Mouse (Mus musculus) spleen, adult 2 months (tissue): Measurements from ENCODE around the gene Tnfrsf19. TPM values are rescaled to one million over a fixed set of nuclear protein-coding genes. Genes with fewer than 3 reads are reported as not detected.

Source experiments
- DNase-seq, 2 experiments: peaks; one replicate each; pipeline versions ENCODE4 v3.0.0 to v3.0.0-alpha.2; 2012 to 2021; ENCODE audit warnings: low spot score in 2 of 2, low read depth in 1 of 2
- H3K27ac ChIP-seq: fragments of 200-500 bp; 2 replicates; pipeline ENCODE4 v1.5.1; 2012; ENCODE audit warnings: low read length, inconsistent platforms; ENCODE audit not compliant: insufficient read depth
- H3K27me3 ChIP-seq: fragments of 200-500 bp; 2 replicates; pipeline ENCODE4 v1.6.1; 2012; ENCODE audit warnings: mild to moderate bottlenecking, moderate library complexity, low read length, inconsistent platforms; ENCODE audit not compliant: control insufficient read depth, insufficient read depth
- H3K36me3 ChIP-seq: fragments of 200-500 bp; 2 replicates; pipeline ENCODE4 v1.6.1; 2012; ENCODE audit warnings: mild to moderate bottlenecking, low read length, inconsistent platforms; ENCODE audit not compliant: control insufficient read depth, insufficient read depth
- H3K4me1 ChIP-seq: fragments of 200-500 bp; 2 replicates; pipeline ENCODE4 v1.6.1; 2011; ENCODE audit warnings: inconsistent platforms; ENCODE audit not compliant: control insufficient read depth, insufficient read depth, insufficient read length
- H3K4me3 ChIP-seq: fragments of 200-500 bp; 2 replicates; pipeline ENCODE4 v1.5.1; 2011; ENCODE audit warnings: mild to moderate bottlenecking, inconsistent platforms; ENCODE audit not compliant: insufficient read depth, insufficient read length; ENCODE audit errors: extremely low read depth
- CTCF ChIP-seq: fragments of 200-500 bp; IDR thresholded peaks from 2 replicates; pipeline ENCODE4 v1.5.1; 2011; ENCODE audit warnings: mild to moderate bottlenecking, inconsistent platforms; ENCODE audit not compliant: insufficient read depth, insufficient read length, insufficient replicate concordance; ENCODE audit errors: extremely low read depth
- POLR2A ChIP-seq: fragments of 200-500 bp; IDR thresholded peaks from 2 replicates; pipeline ENCODE4 v1.6.1; 2011; ENCODE audit warnings: low read depth, low read length, inconsistent platforms
- WGBS: fragments of 180-500 bp; shearing (Covaris S2); methylation state at CpG from one replicate; pipeline ENCODE4 v1.1.7; 2018; 5-methylcytosine and 5-hydroxymethylcytosine counted together
- polyA plus RNA-seq: library from polyadenylated mRNA; depleted of rRNA; stranded (reverse); fragments of >200 nt; gene quantifications from 2 replicates; pipeline ENCODE4 v1.2.3, GENCODE M21; 2012

Tnfrsf19 gene
- polyA plus RNA-seq, 1 experiment, result 1.2 TPM

DNA sequence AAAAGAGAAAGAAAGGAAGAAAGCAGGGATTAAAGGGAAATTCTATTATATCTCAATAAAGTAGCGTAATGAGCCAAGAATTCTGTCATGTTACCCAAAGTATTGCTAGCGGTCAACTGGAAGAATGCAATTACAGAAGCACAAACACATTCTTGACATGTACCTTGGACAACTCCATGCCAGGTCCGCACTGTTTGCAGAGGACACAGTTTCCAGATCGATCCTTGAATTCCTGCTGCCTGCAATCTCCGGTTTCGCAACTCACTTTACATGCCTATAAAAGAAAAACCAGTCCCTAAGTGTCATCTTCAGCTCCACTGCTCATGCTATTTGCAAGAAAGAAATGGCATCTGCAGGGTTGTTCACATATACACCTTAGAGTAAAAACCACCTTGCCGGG, 22.3 kb downstream of the Tnfrsf19 start:
- TF ChIP-seq POLR2A, result no peak
- no peak for TF ChIP-seq CTCF
- H3K27ac ChIP-seq, result no peak overlapping the region
- no peak for DNase-seq
- H3K27me3 ChIP-seq, result no peaks in the 10 kb centered on the region
- WGBS, result 96% methylated on average over 7 of the region's 7 CpGs
- no peak overlapping the region for H3K4me3 ChIP-seq
- no peaks in the 10 kb centered on the region for H3K4me1 ChIP-seq
- H3K36me3 ChIP-seq, result no peaks in the 10 kb centered on the region

DNA sequence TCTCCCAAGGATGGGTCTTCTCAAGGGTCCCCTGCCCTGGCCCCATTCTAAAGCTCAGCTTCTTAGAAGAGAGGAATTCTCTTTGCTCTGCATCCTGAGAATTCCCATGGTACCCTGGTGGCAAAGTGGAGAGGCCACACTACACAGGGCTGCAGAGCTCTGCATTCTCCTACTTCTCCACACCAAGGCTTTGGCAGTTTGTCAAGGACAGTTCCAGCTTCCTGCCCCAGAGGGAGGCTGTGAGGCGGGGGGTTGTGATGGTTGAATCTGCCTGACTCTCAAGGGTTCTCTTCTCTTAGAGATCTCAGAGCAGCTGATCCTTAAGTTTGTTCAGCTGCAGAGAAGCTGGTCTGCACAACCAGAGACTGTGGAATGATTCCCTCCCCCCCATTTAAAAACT, 23.9 kb downstream of the Tnfrsf19 start:
- Histone ChIP-seq H3K4me1 (no peaks in the 10 kb centered on the region), H3K4me3 (no peak overlapping the region), H3K27me3 (no peaks in the 10 kb centered on the region), H3K36me3 (no peaks in the 10 kb centered on the region), H3K27ac (no peak overlapping the region)
- no peak for DNase-seq
- no peak for TF ChIP-seq CTCF
- TF ChIP-seq POLR2A, result no peak
- WGBS, result 55% methylated on average over 1 of the region's 1 CpGs

DNA sequence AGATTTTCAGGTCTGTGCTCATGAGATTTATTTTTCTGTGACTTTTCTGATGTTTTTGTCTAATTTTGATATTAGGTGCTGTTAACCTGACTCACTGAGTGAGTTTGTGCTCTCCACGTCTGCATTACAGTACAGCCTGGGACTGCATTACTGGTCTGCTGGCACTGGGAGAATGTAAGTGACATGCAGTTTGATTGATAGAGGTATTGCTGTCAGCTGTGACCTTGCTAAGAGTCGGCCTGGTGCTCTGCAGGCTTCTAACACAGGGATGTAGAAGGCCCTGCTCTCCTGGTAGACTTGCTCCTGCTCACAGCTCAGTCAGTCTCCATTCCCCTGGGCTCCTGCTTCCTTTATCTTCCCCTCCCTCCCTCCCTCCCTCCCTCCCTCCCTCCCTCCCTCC, 25.3 kb downstream of the Tnfrsf19 start:
- Histone ChIP-seq H3K27ac (no peak overlapping the region), H3K36me3 (no peaks in the 10 kb centered on the region), H3K4me3 (no peak overlapping the region), H3K27me3 (no peaks in the 10 kb centered on the region), H3K4me1 (no peaks in the 10 kb centered on the region)
- no peak for DNase-seq
- 65% methylated on average over 2 of the region's 2 CpGs for WGBS
- TF ChIP-seq POLR2A (no peak), CTCF (no peak)

DNA sequence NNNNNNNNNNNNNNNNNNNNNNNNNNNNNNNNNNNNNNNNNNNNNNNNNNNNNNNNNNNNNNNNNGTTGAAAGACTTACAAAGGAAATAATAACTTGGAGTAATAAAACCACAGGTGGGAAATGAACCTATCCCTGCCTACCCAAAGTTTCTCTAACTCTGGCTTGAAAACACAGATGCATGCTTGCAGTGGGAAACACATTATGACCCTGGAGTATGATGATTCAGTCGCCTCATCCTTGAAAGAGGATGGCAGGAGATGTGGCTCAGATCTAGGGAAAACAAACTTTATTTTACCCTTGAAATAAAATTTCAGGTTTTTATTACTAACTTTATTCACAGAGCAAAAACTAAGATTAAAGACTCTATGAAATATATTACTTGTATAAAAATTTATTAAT, 26.4 kb downstream of the Tnfrsf19 start:
- Histone ChIP-seq H3K27me3 (no peaks in the 10 kb centered on the region), H3K36me3 (no peaks in the 10 kb centered on the region), H3K4me3 (no peak overlapping the region), H3K27ac (no peak overlapping the region), H3K4me1 (no peaks in the 10 kb centered on the region)
- no peak for TF ChIP-seq POLR2A
- no peak for TF ChIP-seq CTCF
- no peak for DNase-seq
- 94% methylated on average over 1 of the region's 1 CpGs for WGBS

DNA sequence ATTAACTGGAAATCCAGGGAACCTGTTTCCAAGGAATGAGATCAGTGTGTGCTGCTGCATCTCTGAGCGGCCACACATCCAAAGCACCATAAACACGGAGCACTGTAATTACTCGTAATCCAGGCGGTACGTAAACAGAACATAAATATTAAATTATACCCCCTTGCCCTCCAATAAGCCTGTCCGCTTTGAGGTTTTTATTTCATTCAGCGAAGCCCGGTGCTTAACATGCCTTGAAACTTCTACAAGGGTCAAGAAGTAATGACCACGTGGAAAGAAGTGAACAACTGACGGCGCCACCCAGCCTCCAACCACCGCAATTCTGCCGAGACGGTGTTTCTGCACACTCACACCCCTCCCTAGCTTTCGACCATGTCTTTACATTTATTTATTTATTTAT, 31.7 kb downstream of the Tnfrsf19 start:
- Histone ChIP-seq H3K4me1 (no peaks in the 10 kb centered on the region; the same call in 1 of the 2 replicates), H3K36me3 (no peaks in the 10 kb centered on the region), H3K27ac (no peak overlapping the region), H3K4me3 (no peak overlapping the region), H3K27me3 (no peaks in the 10 kb centered on the region)
- WGBS, result 95% methylated on average over 15 of the region's 15 CpGs
- DNase-seq, result no peak
- TF ChIP-seq POLR2A, result no peak

DNA sequence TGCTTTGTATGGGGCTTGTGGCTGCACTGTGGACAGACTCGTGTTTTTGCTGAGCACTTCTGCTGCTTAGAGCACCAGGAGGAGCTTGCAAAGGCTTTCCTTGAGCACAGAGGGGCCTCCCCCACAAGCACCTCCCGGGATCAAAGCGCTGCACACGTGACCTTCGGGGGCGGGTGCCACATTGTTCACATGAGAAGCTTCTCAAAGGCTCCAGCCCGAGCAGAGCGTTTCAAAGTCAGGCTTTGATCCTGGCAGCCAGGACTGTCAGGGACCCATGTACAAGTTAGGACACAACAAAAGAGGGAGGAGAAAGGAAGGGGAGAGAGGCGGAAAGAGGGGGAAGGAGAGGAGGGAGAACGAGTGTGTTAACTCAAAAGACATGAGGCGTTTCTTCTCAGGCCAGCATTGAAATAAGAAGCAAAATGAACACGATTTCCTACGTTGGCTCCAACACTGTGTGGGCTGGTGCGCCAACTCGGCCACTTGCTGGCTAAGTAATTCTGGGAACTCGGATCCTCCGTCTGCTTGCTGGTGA, 33.8 kb downstream of the Tnfrsf19 start:
- 19% methylated on average over 17 of the region's 17 CpGs for WGBS
- DNase-seq, result peak; percentile 5 to 25
- H3K36me3 ChIP-seq, result no peaks in the 10 kb centered on the region
- no peak for TF ChIP-seq POLR2A
- TF ChIP-seq CTCF, result no peak
- H3K27ac ChIP-seq, result no peak overlapping the region
- no peaks in the 10 kb centered on the region for H3K27me3 ChIP-seq
- no peaks in the 10 kb centered on the region; the same call in 1 of the 2 replicates for H3K4me1 ChIP-seq
- no peak overlapping the region for H3K4me3 ChIP-seq

DNA sequence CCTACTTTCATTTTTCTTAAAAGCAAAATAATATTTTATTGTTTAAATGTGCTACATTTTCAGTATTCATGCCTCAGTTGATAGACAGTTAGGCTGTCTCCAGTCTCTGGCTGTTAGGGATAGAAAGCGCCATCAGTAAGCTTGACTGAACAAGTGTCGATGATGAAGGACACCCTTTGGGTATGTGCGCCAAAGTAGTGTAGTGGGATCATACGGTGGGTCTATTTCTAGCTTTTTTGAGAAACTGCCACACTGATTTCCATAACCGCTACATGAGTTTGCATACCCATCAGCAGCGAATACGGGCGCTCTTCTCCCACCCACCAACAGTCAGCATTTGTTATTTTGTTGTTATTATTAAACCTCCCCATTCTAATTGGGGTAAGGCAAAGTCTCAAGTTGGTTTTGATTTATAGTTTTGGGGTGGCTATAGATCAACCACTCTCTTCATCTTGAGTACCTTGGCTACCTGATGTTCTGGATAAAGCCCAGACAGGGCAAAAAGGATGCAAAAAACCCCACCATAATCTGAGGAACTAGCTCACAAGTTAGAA, 34.6 kb downstream of the Tnfrsf19 start:
- TF ChIP-seq POLR2A (no peak), CTCF (no peak)
- 94% methylated on average over 8 of the region's 8 CpGs for WGBS
- H3K27ac ChIP-seq, result no peak overlapping the region
- H3K27me3 ChIP-seq, result no peaks in the 10 kb centered on the region
- no peaks in the 10 kb centered on the region; the same call in 1 of the 2 replicates for H3K4me1 ChIP-seq
- H3K4me3 ChIP-seq, result no peak overlapping the region
- no peaks in the 10 kb centered on the region for H3K36me3 ChIP-seq
- DNase-seq, result no peak
